Mouse (Mus musculus): Measurements from ENCODE around the gene Sh3gl2. TPM values are rescaled to one million over a fixed set of nuclear protein-coding genes. Genes with fewer than 3 reads are reported as not detected.

Gene Sh3gl2
- total RNA-seq (2021): 1 to 10 TPM in 1 of 2 experiments, under 1 TPM in 1; 0.92 to 1.6 TPM
- long read RNA-seq, experiment 1, partial matches to known transcripts: 0 of 1 reads
- long read RNA-seq, experiment 1, other reads (novel, unspliced or antisense): 0 of 1 reads
- long read RNA-seq, experiment 2, partial matches to known transcripts: 1 of 1 reads
- long read RNA-seq, experiment 2, other reads (novel, unspliced or antisense): 0 of 1 reads

- DNase-seq: peak; percentile 16
- intact Hi-C loops (cut with DNase I; ENCODE audit: low total_unique reads): no loop called here
These were observed at the start of gene Sh3gl2 for GRCm38 (mm10) chr4:85205071-85205635. TSS of gene Sh3gl2 (plus strand) at chr4:85205126.

GRCm38 (mm10) chr4:85161156-85161555, 43.8 kb upstream of the Sh3gl2 start:
- DNase-seq: no peak
- intact Hi-C loops (cut with DNase I; ENCODE audit: low total_unique reads): loop anchor here (5.0 kb wide), 1 partner anchor 226 kb away; no protein-coding TSS in a partner anchor

- intact Hi-C loops (cut with DNase I; ENCODE audit: low total_unique reads): loop anchor here (5.0 kb wide), 1 partner anchor 225 kb away; no protein-coding TSS in a partner anchor
- DNase-seq: peak; percentile 25
These were observed 42.2 kb upstream of the Sh3gl2 start for GRCm38 (mm10) chr4:85162468-85163312.

GRCm38 (mm10) chr4:85163313-85163615, 41.7 kb upstream of the Sh3gl2 start:
- no peak for DNase-seq

GRCm38 (mm10) chr4:85168001-85168400, 36.9 kb upstream of the Sh3gl2 start:
- intact Hi-C loops (cut with DNase I; ENCODE audit: low total_unique reads): no loop called here
- DNase-seq: no peak

More at GRCm38 (mm10) chr4:85163313-85163615, 41.7 kb upstream of the Sh3gl2 start:
- intact Hi-C loops (cut with DNase I; ENCODE audit: low total_unique reads): loop anchor here (5.0 kb wide), 1 partner anchor 224 kb away; no protein-coding TSS in a partner anchor

- intact Hi-C loops (cut with DNase I; ENCODE audit: low total_unique reads): no loop called here
- DNase-seq: no peak
These were observed 29.5 kb upstream of the Sh3gl2 start for GRCm38 (mm10) chr4:85175466-85175865.

GRCm38 (mm10) chr4:85178394-85179051, 26.4 kb upstream of the Sh3gl2 start:
- intact Hi-C loops (cut with DNase I; ENCODE audit: low total_unique reads): no loop called here
- no peak for DNase-seq

GRCm38 (mm10) chr4:85186011-85186410, 18.9 kb upstream of the Sh3gl2 start:
- no peak for DNase-seq
- intact Hi-C loops (cut with DNase I; ENCODE audit: low total_unique reads): no loop called here

- no peak for DNase-seq
- intact Hi-C loops (cut with DNase I; ENCODE audit: low total_unique reads): no loop called here
These were observed 8.7 kb upstream of the Sh3gl2 start for GRCm38 (mm10) chr4:85196201-85196600.

GRCm38 (mm10) chr4:85198431-85198830, 6.5 kb upstream of the Sh3gl2 start:
- no peak for DNase-seq
- intact Hi-C loops (cut with DNase I; ENCODE audit: low total_unique reads): no loop called here

- no peak for DNase-seq
- intact Hi-C loops (cut with DNase I; ENCODE audit: low total_unique reads): no loop called here
These were observed 2.3 kb upstream of the Sh3gl2 start for GRCm38 (mm10) chr4:85202582-85202981.

- intact Hi-C loops (cut with DNase I; ENCODE audit: low total_unique reads): no loop called here
- DNase-seq: peak; percentile 12
These were observed 798 bp downstream of the Sh3gl2 start for GRCm38 (mm10) chr4:85205636-85206211.

GRCm38 (mm10) chr4:85206675-85207400, 1.9 kb downstream of the Sh3gl2 start:
- intact Hi-C loops (cut with DNase I; ENCODE audit: low total_unique reads): no loop called here
- no peak for DNase-seq

GRCm38 (mm10) chr4:85207515-85207914, 2.6 kb downstream of the Sh3gl2 start:
- intact Hi-C loops (cut with DNase I; ENCODE audit: low total_unique reads): no loop called here
- DNase-seq: no peak

- intact Hi-C loops (cut with DNase I; ENCODE audit: low total_unique reads): no loop called here
- DNase-seq: no peak
These were observed 3.6 kb downstream of the Sh3gl2 start for GRCm38 (mm10) chr4:85208531-85208930.

- intact Hi-C loops (cut with DNase I; ENCODE audit: low total_unique reads): no loop called here
These were observed 6.0 kb downstream of the Sh3gl2 start for GRCm38 (mm10) chr4:85210953-85211352.

GRCm38 (mm10) chr4:85217003-85217402, 12.1 kb downstream of the Sh3gl2 start:
- no peak for DNase-seq
- intact Hi-C loops (cut with DNase I; ENCODE audit: low total_unique reads): no loop called here

More at GRCm38 (mm10) chr4:85210953-85211352, 6.0 kb downstream of the Sh3gl2 start:
- DNase-seq: no peak

GRCm38 (mm10) chr4:85222716-85223115, 17.8 kb downstream of the Sh3gl2 start:
- DNase-seq: no peak
- intact Hi-C loops (cut with DNase I; ENCODE audit: low total_unique reads): no loop called here

GRCm38 (mm10) chr4:85226731-85227130, 21.8 kb downstream of the Sh3gl2 start:
- intact Hi-C loops (cut with DNase I; ENCODE audit: low total_unique reads): no loop called here
- DNase-seq: no peak

Data from gastrocnemius, postnatal 14 days (tissue).